Mouse (Mus musculus): ENCODE measurements around the gene Cpvl. TPM values are rescaled to one million over a fixed set of nuclear protein-coding genes. Genes with fewer than 3 reads are reported as not detected.

Cpvl gene
- polyA plus RNA-seq, 2 experiments: 0.20 to 0.21 TPM

- 13% methylated on average over 7 of the region's 7 CpGs for WGBS
- no peak overlapping the region for H3K4me3 ChIP-seq (replicated peaks; ENCODE audit: low read length)
- TF ChIP-seq POLR2A (IDR thresholded peaks at IDR 0.05; ENCODE audit: borderline replicate concordance, extremely low read depth, insufficient read depth, insufficient read length): no peak
- no peaks in the 10 kb centered on the region for H3K36me3 ChIP-seq (ENCODE audit: control insufficient read depth, insufficient read depth, low read length)
- no peak overlapping the region for H3K9ac ChIP-seq (ENCODE audit: low read depth, low read length, severe bottlenecking)
- H3K4me1 ChIP-seq (ENCODE audit: control insufficient read depth, insufficient read depth, low read length): peaks cover 6% of the 10 kb centered on the region
- no peak overlapping the region for H3K27ac ChIP-seq (replicated peaks; ENCODE audit: low read depth, low read length)
- H3K27me3 ChIP-seq (ENCODE audit: control insufficient read depth, insufficient read depth, low read length): no peaks in the 10 kb centered on the region
- H3K4me2 ChIP-seq (replicated peaks; ENCODE audit: low read depth, low read length, severe bottlenecking): no peak overlapping the region
- DNase-seq (ENCODE audit: low spot score): peak; percentile 51
- no peaks in the 10 kb centered on the region for H3K9me3 ChIP-seq (ENCODE audit: control insufficient read depth, low read length)
- peak; percentile 47; the same call in 1 of the 2 replicates for ATAC-seq (ENCODE audit: low FRiP score, low read depth)
Measured at GRCm38 (mm10) chr6:53913151-53913550, 65.3 kb downstream of the Cpvl start.

GRCm38 (mm10) chr6:53912112-53912782, 66.2 kb downstream of the Cpvl start:
- 0 out of 2 replicates have a peak overlapping the region, but pooled peaks have one; percentile 13 for H3K27ac ChIP-seq (replicated peaks; ENCODE audit: low read depth, low read length)
- no peak overlapping the region for H3K9ac ChIP-seq (ENCODE audit: low read depth, low read length, severe bottlenecking)
- 24% methylated on average over 6 of the region's 6 CpGs for WGBS
- no peak overlapping the region for H3K4me3 ChIP-seq (replicated peaks; ENCODE audit: low read length)
- TF ChIP-seq POLR2A (IDR thresholded peaks at IDR 0.05; ENCODE audit: borderline replicate concordance, extremely low read depth, insufficient read depth, insufficient read length): no peak
- H3K4me2 ChIP-seq (replicated peaks; ENCODE audit: low read depth, low read length, severe bottlenecking): no peak overlapping the region
- no peaks in the 10 kb centered on the region for H3K36me3 ChIP-seq (ENCODE audit: control insufficient read depth, insufficient read depth, low read length)
- DNase-seq (ENCODE audit: low spot score): no peak
- H3K4me1 ChIP-seq (ENCODE audit: control insufficient read depth, insufficient read depth, low read length): peaks cover 12% of the 10 kb centered on the region
- H3K9me3 ChIP-seq (ENCODE audit: control insufficient read depth, low read length): no peaks in the 10 kb centered on the region
- no peaks in the 10 kb centered on the region for H3K27me3 ChIP-seq (ENCODE audit: control insufficient read depth, insufficient read depth, low read length)
- ATAC-seq (ENCODE audit: low FRiP score, low read depth): no peak

GRCm38 (mm10) chr6:53909986-53910385, 68.5 kb downstream of the Cpvl start:
- Histone ChIP-seq H3K4me3 (replicated peaks; ENCODE audit: low read length) (no peak overlapping the region), H3K27ac (replicated peaks; ENCODE audit: low read depth, low read length) (no peak overlapping the region), H3K9me3 (ENCODE audit: control insufficient read depth, low read length) (no peaks in the 10 kb centered on the region), H3K36me3 (ENCODE audit: control insufficient read depth, insufficient read depth, low read length) (no peaks in the 10 kb centered on the region), H3K4me1 (ENCODE audit: control insufficient read depth, insufficient read depth, low read length) (peaks cover 30% of the 10 kb centered on the region), H3K27me3 (ENCODE audit: control insufficient read depth, insufficient read depth, low read length) (no peaks in the 10 kb centered on the region), H3K4me2 (replicated peaks; ENCODE audit: low read depth, low read length, severe bottlenecking) (no peak overlapping the region), H3K9ac (ENCODE audit: low read depth, low read length, severe bottlenecking) (no peak overlapping the region)
- no peak for TF ChIP-seq POLR2A (IDR thresholded peaks at IDR 0.05; ENCODE audit: borderline replicate concordance, extremely low read depth, insufficient read depth, insufficient read length)
- WGBS: 60% methylated on average over 3 of the region's 3 CpGs
- no peak for DNase-seq (ENCODE audit: low spot score)
- ATAC-seq (ENCODE audit: low FRiP score, low read depth): no peak

GRCm38 (mm10) chr6:53909446-53909845, 69.0 kb downstream of the Cpvl start:
- Histone ChIP-seq H3K36me3 (ENCODE audit: control insufficient read depth, insufficient read depth, low read length) (no peaks in the 10 kb centered on the region), H3K4me1 (ENCODE audit: control insufficient read depth, insufficient read depth, low read length) (peaks cover 36% of the 10 kb centered on the region), H3K9ac (ENCODE audit: low read depth, low read length, severe bottlenecking) (no peak overlapping the region), H3K9me3 (ENCODE audit: control insufficient read depth, low read length) (no peaks in the 10 kb centered on the region), H3K27me3 (ENCODE audit: control insufficient read depth, insufficient read depth, low read length) (no peaks in the 10 kb centered on the region), H3K4me3 (replicated peaks; ENCODE audit: low read length) (no peak overlapping the region), H3K4me2 (replicated peaks; ENCODE audit: low read depth, low read length, severe bottlenecking) (no peak overlapping the region), H3K27ac (replicated peaks; ENCODE audit: low read depth, low read length) (no peak overlapping the region)
- ATAC-seq (ENCODE audit: low FRiP score, low read depth): no peak
- no peak for TF ChIP-seq POLR2A (IDR thresholded peaks at IDR 0.05; ENCODE audit: borderline replicate concordance, extremely low read depth, insufficient read depth, insufficient read length)
- no peak for DNase-seq (ENCODE audit: low spot score)
- 43% methylated on average over 3 of the region's 5 CpGs for WGBS

- Histone ChIP-seq H3K4me3 (replicated peaks; ENCODE audit: low read length) (no peak overlapping the region), H3K4me2 (replicated peaks; ENCODE audit: low read depth, low read length, severe bottlenecking) (no peak overlapping the region), H3K27ac (replicated peaks; ENCODE audit: low read depth, low read length) (no peak overlapping the region), H3K27me3 (ENCODE audit: control insufficient read depth, insufficient read depth, low read length) (no peaks in the 10 kb centered on the region), H3K9me3 (ENCODE audit: control insufficient read depth, low read length) (no peaks in the 10 kb centered on the region), H3K36me3 (ENCODE audit: control insufficient read depth, insufficient read depth, low read length) (no peaks in the 10 kb centered on the region), H3K4me1 (ENCODE audit: control insufficient read depth, insufficient read depth, low read length) (peaks cover 34% of the 10 kb centered on the region), H3K9ac (ENCODE audit: low read depth, low read length, severe bottlenecking) (no peak overlapping the region)
- peak; percentile 76 for DNase-seq (ENCODE audit: low spot score)
- 0 out of 2 replicates have a peak, but pooled peaks have one; percentile 37 for ATAC-seq (ENCODE audit: low FRiP score, low read depth)
- 43% methylated on average over 4 of the region's 4 CpGs for WGBS
- no peak for TF ChIP-seq POLR2A (IDR thresholded peaks at IDR 0.05; ENCODE audit: borderline replicate concordance, extremely low read depth, insufficient read depth, insufficient read length)
Measured at GRCm38 (mm10) chr6:53906871-53907270, 71.6 kb downstream of the Cpvl start.
